Mouse (Mus musculus) embryonic fibroblast, embryonic 13.5 days (primary cell): ENCODE measurements at regions not wholly inside any gene's neighbourhood (a gene's known extent, or its start where the extent isn't known, plus 50 kb on each side); places are given as distances from the start of the nearest gene placed in this dataset.

Source experiments
- H3K27ac ChIP-seq: 2 replicates; pipeline ENCODE4 v1.5.1; 2012; ENCODE audit warnings: low read length, control low read depth, inconsistent platforms; ENCODE audit not compliant: insufficient read depth
- H3K4me1 ChIP-seq: 2 replicates; pipeline ENCODE4 v1.6.1; 2011; ENCODE audit warnings: low read length; ENCODE audit not compliant: control insufficient read depth, insufficient read depth
- H3K4me3 ChIP-seq: 2 replicates; pipeline ENCODE4 v1.5.1; 2011; ENCODE audit warnings: mild to moderate bottlenecking, control low read depth, low read length; ENCODE audit not compliant: insufficient read depth
- CTCF ChIP-seq: IDR thresholded peaks from 2 replicates; pipeline ENCODE4 v1.5.1; 2011; ENCODE audit warnings: mild to moderate bottlenecking, control low read depth, low read length, moderate library complexity, borderline replicate concordance; ENCODE audit not compliant: insufficient read depth
- POLR2A ChIP-seq: IDR thresholded peaks from 2 replicates; pipeline ENCODE4 v1.6.1; 2011; ENCODE audit warnings: low read depth, mild to moderate bottlenecking, control low read depth, low read length, moderate library complexity

- no peak overlapping the region for H3K4me3 ChIP-seq
- TF ChIP-seq POLR2A (no peak), CTCF (no peak)
Observed at GRCm38 (mm10) chr10:115025950-115026349, 158.9 kb downstream of the Tph2 start.

GRCm38 (mm10) chr10:115019443-115019842, 165.4 kb downstream of the Tph2 start:
- TF ChIP-seq POLR2A (no peak), CTCF (no peak)
- Histone ChIP-seq H3K4me3 (no peak overlapping the region), H3K4me1 (no peaks in the 10 kb centered on the region), H3K27ac (no peak overlapping the region)

More at GRCm38 (mm10) chr10:115025950-115026349, 158.9 kb downstream of the Tph2 start:
- H3K4me1 ChIP-seq, result no peaks in the 10 kb centered on the region
- H3K27ac ChIP-seq, result no peak overlapping the region

- H3K27ac ChIP-seq, result no peak overlapping the region
- H3K4me3 ChIP-seq, result no peak overlapping the region
- TF ChIP-seq POLR2A (no peak), CTCF (no peak)
- no peaks in the 10 kb centered on the region for H3K4me1 ChIP-seq
Observed at GRCm38 (mm10) chr10:115013491-115014001, 171.3 kb downstream of the Tph2 start.

- Histone ChIP-seq H3K4me1 (no peaks in the 10 kb centered on the region), H3K4me3 (no peak overlapping the region), H3K27ac (no peak overlapping the region)
- TF ChIP-seq CTCF (no peak), POLR2A (no peak)
Observed at GRCm38 (mm10) chr10:115012922-115013321, 171.9 kb downstream of the Tph2 start.

DNA sequence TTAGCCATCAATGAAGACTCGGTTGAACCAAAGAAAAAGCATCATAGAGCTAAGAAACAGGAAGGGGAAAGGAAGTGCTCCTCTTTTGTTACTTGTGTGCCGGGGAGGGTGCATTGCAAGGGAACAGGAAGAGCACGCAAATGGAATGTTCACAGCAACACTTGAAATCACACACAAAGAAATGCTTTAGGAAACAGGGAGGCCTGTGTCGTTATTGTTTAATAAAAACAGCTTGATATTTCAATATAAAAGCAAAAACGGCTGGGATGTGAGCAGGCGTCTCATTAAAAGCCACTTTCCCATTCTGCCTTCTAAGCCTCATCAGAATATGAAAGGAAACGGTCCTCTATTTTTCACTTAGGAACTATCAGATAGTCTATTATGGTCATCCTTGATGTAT, 172.5 kb downstream of the Tph2 start:
- Histone ChIP-seq H3K4me3 (no peak overlapping the region), H3K27ac (no peak overlapping the region), H3K4me1 (no peaks in the 10 kb centered on the region)
- TF ChIP-seq POLR2A (no peak), CTCF (no peak)

DNA sequence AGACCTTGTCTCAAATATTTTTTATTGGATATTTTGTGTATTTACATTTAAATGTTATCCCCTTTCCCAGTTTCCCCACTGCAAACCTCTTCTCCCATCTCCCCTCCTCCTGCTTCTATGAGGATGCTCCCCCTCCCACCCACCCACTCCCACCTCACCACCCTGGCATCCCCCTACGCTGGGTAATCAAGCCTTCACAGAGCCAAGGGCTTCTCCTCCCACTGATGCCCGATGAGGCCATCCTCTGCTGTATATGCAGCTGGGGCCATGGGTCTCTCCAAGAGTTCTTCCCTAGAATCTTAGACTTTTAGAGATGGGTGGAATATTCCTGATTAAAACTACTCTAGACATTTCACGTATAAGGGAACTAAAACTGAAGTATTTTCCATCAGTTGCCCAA, 172.9 kb downstream of the Tph2 start:
- Histone ChIP-seq H3K4me1 (no peaks in the 10 kb centered on the region), H3K27ac (no peak overlapping the region), H3K4me3 (no peak overlapping the region)
- no peak for TF ChIP-seq POLR2A
- no peak for TF ChIP-seq CTCF

GRCm38 (mm10) chr10:114996400-114996799, 188.4 kb downstream of the Tph2 start:
- Histone ChIP-seq H3K27ac (no peak overlapping the region), H3K4me3 (no peak overlapping the region), H3K4me1 (no peaks in the 10 kb centered on the region)
- TF ChIP-seq CTCF (no peak), POLR2A (no peak)

DNA sequence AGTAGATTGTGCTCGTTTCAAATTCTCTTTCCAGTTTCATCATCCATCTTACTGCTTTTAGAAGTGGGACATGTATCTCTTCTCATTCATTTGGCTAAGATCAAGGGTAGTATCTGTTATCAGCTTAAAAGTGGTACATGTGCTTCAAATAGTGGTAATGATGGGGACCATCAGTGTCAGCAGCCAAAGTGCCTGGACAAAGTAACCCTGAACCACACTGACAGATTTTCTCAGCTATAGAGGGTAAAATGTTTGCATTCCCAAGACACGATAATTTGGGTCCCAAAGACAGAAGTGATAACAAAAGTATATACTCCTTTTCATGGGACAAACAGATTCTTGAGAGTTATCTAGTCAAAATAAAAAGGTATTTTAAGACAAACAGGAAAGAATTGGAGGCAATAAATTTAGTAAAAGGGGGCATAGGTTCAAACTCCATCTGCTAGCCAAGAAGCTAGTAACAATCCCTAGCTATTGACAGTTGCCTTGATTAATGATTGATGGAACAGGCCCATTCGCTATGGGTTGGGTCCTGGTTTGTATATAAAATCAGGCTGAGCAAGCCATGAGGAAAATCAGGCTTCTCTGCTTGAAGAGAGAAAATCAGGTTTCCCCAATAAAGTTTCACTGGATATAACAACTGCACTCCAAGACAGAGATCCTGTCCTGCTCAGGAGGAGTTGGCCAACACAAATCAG, 189.5 kb downstream of the Tph2 start:
- no peak overlapping the region for H3K4me3 ChIP-seq
- no peak for TF ChIP-seq CTCF
- no peak for TF ChIP-seq POLR2A
- H3K27ac ChIP-seq, result no peak overlapping the region
- H3K4me1 ChIP-seq, result no peaks in the 10 kb centered on the region

DNA sequence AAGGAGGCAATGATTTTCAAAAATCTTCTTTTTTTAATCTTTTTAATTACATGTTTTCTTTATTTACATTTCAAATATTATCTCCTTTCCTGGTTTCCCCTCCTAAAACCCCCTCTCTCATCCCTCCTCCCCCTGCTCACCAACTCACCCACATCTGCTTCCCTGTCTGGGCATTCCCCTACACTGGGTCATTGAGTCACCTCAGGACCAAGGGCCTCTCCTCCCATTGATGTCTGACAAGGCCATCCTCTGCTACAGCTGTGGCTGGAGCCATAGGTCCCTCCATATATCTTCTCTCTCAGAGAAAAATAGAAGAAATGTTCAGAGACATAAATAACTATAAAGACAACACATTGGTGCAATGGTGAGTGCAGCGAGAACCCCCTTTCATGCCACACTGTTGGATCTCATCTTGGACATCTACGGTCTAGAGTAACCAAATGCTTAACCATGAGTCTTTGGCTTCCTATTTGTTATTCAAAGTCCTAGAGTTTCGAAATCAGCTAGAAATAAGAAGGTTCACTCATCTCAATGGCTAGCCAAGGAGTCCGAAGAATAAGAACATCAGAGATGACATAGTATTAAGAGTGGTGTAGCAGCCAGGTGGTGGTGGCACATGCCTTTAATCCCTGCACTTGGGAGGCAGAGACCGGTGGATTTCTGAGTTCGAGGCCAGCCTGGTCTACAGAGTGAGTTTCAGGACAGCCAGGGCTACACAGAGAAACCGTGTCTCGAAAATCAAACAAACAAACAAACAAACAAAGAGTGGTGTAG, 186.5 kb upstream of the Trhde start:
- Histone ChIP-seq H3K27ac (no peak overlapping the region), H3K4me1 (no peaks in the 10 kb centered on the region), H3K4me3 (no peak overlapping the region)
- TF ChIP-seq CTCF (no peak), POLR2A (no peak)

DNA sequence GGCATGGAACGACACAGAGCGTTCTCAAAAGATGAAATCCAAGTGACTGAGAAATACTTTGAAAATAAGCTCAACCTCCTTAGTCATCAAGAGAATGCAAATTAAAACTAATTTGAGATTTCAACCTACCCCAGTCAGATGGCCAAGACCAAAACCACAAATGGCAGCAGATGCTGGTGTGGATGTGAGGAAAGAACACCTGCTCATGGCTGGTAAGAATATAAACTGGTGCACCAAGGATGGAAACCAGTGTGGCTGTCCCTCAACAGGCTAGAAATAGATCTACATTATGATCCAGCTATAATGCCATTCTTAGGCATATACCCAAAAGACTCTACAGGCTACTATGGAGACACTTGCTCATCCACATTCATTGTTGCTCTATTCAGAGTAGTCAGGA, 170.3 kb upstream of the Trhde start:
- no peak overlapping the region for H3K4me3 ChIP-seq
- no peak overlapping the region for H3K27ac ChIP-seq
- no peak for TF ChIP-seq CTCF
- H3K4me1 ChIP-seq, result no peaks in the 10 kb centered on the region

- peaks cover 2% of the 10 kb centered on the region; the same call in 1 of the 2 replicates for H3K4me1 ChIP-seq
- H3K27ac ChIP-seq, result peak overlapping the region; percentile 25; the same call in 1 of the 2 replicates
- TF ChIP-seq POLR2A (no peak), CTCF (no peak)
- H3K4me3 ChIP-seq, result no peak overlapping the region
Observed at GRCm38 (mm10) chr10:114963656-114964055, 161.5 kb upstream of the Trhde start.
